Mouse (Mus musculus): Measurements from ENCODE around the gene Snx18. TPM values are rescaled to one million over a fixed set of nuclear protein-coding genes. Genes with fewer than 3 reads are reported as not detected.

Snx18 gene
- polyA plus RNA-seq (2014; fragmentation: Nextera tagmentation; extraction: Ambion mirVana), result 29.9 and 30.2 TPM in 2 replicates

- Histone ChIP-seq H3K9ac (peak within 1 kb of the TSS; percentile 91), H3K9me3 (ENCODE audit: low read depth, low read length) (no peaks in the 10 kb centered on the region), H3K4me2 (peak within 1 kb of the TSS; percentile 94), H3K36me3 (ENCODE audit: insufficient read depth) (0 out of 2 replicates have a peak, but pooled peaks cover 6% of the 10 kb centered on the region), H3K27ac (ENCODE audit: low read depth) (peak within 1 kb of the TSS; percentile 88), H3K27me3 (ENCODE audit: insufficient read depth, low read length) (no peaks in the 10 kb centered on the region), H3K4me3 (ENCODE audit: low read depth, low read length) (peak within 1 kb of the TSS; percentile 81), H3K4me1 (ENCODE audit: insufficient read depth) (peaks cover 33% of the 10 kb centered on the region)
- peak; percentile 98 for DNase-seq
- TF ChIP-seq CTCF (IDR thresholded peaks at IDR 0.05; ENCODE audit: low read depth), result peak; percentile 90
- peak; percentile 91 for ATAC-seq (ENCODE audit: insufficient read depth)
- WGBS, result under 1% methylated on average over 119 of the region's 119 CpGs
Observed at GRCm38 (mm10) chr13:113617891-113618823, at the start of gene Snx18. TSS of gene Snx18 (minus strand) at chr13:113618564.

GRCm38 (mm10) chr13:113663883-113664282 is 45.5 kb upstream of the Snx18 start:
- no peak overlapping the region for H3K27ac ChIP-seq (ENCODE audit: low read depth)
- H3K4me3 ChIP-seq (ENCODE audit: low read depth, low read length), result no peak overlapping the region
- H3K4me2 ChIP-seq, result no peak overlapping the region
- no peak for TF ChIP-seq CTCF (IDR thresholded peaks at IDR 0.05; ENCODE audit: low read depth)
- no peaks in the 10 kb centered on the region for H3K9me3 ChIP-seq (ENCODE audit: low read depth, low read length)
- H3K36me3 ChIP-seq (ENCODE audit: insufficient read depth), result no peaks in the 10 kb centered on the region
- 69% methylated on average over 7 of the region's 7 CpGs for WGBS
- DNase-seq (no peak), ATAC-seq (ENCODE audit: insufficient read depth) (no peak)
- H3K9ac ChIP-seq, result no peak overlapping the region
- no peaks in the 10 kb centered on the region for H3K4me1 ChIP-seq (ENCODE audit: insufficient read depth)
- no peaks in the 10 kb centered on the region for H3K27me3 ChIP-seq (ENCODE audit: insufficient read depth, low read length)

- DNase-seq (peak; percentile 35), ATAC-seq (ENCODE audit: insufficient read depth) (peak; percentile 54; the same call in 1 of the 2 replicates)
- no peaks in the 10 kb centered on the region for H3K9me3 ChIP-seq (ENCODE audit: low read depth, low read length)
- no peaks in the 10 kb centered on the region for H3K4me1 ChIP-seq (ENCODE audit: insufficient read depth)
- WGBS, result 60% methylated on average over 28 of the region's 28 CpGs
- no peak for TF ChIP-seq CTCF (IDR thresholded peaks at IDR 0.05; ENCODE audit: low read depth)
- no peak within 1 kb of the TSS for H3K4me2 ChIP-seq
- no peaks in the 10 kb centered on the region for H3K27me3 ChIP-seq (ENCODE audit: insufficient read depth, low read length)
- no peaks in the 10 kb centered on the region for H3K36me3 ChIP-seq (ENCODE audit: insufficient read depth)
- H3K4me3 ChIP-seq (ENCODE audit: low read depth, low read length), result no peak within 1 kb of the TSS
- no peak within 1 kb of the TSS for H3K9ac ChIP-seq
- H3K27ac ChIP-seq (ENCODE audit: low read depth), result no peak within 1 kb of the TSS
Observed at GRCm38 (mm10) chr13:113663151-113663779, 44.9 kb upstream of the Snx18 start, which contains the start of gene Hspb3. TSS of gene Hspb3 (minus strand) at chr13:113663676.

DNA sequence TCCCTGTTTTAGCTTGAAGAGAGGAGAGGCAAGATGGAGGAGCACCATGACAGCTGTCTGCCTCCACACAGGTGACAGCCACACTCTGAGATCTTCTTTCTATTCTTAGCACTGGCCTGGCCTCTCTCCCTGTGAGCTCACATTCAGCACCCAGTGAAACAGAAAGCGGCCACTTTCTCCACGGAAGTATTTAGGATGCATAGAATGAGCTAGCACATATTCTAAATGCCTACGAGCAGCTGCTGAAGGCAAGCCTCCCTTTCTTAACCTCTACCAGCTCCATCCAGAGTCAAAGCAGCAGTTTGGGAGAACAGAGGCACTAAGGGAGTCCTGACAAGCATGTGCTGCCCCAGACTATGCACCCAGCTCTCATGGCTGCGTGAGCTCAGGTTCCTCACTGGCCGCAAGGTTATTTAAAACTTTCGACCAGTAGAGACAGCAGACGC is 43.5 kb upstream of the Snx18 start:
- no peaks in the 10 kb centered on the region for H3K9me3 ChIP-seq (ENCODE audit: low read depth, low read length)
- no peak overlapping the region for H3K27ac ChIP-seq (ENCODE audit: low read depth)
- no peaks in the 10 kb centered on the region for H3K4me1 ChIP-seq (ENCODE audit: insufficient read depth)
- no peaks in the 10 kb centered on the region for H3K27me3 ChIP-seq (ENCODE audit: insufficient read depth, low read length)
- no peak overlapping the region for H3K4me2 ChIP-seq
- H3K9ac ChIP-seq, result peak overlapping the region; percentile 9; the same call in 1 of the 2 replicates
- no peak for DNase-seq
- 61% methylated on average over 7 of the region's 7 CpGs for WGBS
- ATAC-seq (ENCODE audit: insufficient read depth), result no peak
- no peak overlapping the region for H3K4me3 ChIP-seq (ENCODE audit: low read depth, low read length)
- H3K36me3 ChIP-seq (ENCODE audit: insufficient read depth), result no peaks in the 10 kb centered on the region
- no peak for TF ChIP-seq CTCF (IDR thresholded peaks at IDR 0.05; ENCODE audit: low read depth)

DNA sequence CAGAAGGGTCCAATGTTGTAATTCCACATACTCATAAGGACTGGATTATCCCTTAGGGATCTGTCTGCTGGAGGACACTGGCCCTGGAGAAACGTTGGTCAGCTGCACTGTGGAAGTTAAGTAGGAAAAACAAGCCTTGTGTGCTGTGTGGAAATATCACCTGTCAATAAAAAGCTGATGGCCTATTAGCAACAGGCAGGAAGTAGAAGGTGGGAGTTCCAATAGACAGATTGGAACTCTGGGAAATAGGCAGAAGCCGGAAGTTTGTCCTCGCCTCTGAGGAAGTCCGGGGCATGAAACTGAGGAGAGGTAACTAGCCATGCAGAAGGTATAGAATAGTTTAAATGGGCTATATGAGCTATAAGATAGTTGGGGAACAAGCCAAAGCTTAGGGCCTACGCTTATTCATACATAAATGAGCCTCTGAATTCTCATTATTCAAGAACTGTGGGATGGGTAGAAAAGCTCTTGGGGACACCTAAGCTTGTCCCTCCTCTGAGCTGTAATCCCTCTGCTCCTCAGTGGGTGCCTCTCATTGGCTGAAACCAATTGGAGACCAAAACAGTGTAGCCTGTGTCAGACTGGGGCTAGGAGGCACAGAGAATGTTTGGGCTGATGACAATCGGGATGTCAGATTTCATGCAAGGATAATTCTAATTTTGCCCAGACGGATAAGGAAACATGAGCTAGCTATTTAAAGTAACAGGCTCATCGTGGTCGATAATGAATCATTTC is 42.4 kb upstream of the Snx18 start:
- Histone ChIP-seq H3K36me3 (ENCODE audit: insufficient read depth) (no peaks in the 10 kb centered on the region), H3K4me1 (ENCODE audit: insufficient read depth) (no peaks in the 10 kb centered on the region), H3K27ac (ENCODE audit: low read depth) (no peak overlapping the region), H3K27me3 (ENCODE audit: insufficient read depth, low read length) (no peaks in the 10 kb centered on the region), H3K9ac (no peak overlapping the region), H3K4me2 (no peak overlapping the region), H3K9me3 (ENCODE audit: low read depth, low read length) (no peaks in the 10 kb centered on the region), H3K4me3 (ENCODE audit: low read depth, low read length) (no peak overlapping the region)
- TF ChIP-seq CTCF (IDR thresholded peaks at IDR 0.05; ENCODE audit: low read depth), result no peak
- DNase-seq (no peak), ATAC-seq (ENCODE audit: insufficient read depth) (no peak)
- WGBS, result 79% methylated on average over 9 of the region's 9 CpGs

DNA sequence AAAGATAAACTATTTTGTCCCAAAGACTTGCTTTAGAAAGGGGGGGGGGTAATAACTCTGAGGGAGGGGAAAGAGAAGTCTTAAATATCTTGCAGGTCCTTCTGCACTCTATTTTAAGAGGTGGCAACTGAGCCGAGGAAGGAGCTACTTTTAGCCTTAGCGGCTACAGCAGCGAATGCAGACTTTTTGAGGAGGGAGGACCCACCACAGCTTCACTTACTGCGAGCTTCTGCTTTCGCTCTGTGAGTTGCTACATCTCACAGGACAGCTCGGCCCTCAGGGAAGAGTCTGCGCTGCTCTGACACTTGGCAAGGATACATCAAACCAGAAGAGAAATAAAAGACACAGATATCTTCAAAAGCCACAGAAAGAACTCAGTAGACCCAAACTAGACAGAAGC is 38.8 kb upstream of the Snx18 start:
- no peak overlapping the region for H3K27ac ChIP-seq (ENCODE audit: low read depth)
- H3K4me2 ChIP-seq, result no peak overlapping the region
- ATAC-seq (ENCODE audit: insufficient read depth) (no peak), DNase-seq (no peak)
- H3K9ac ChIP-seq, result no peak overlapping the region
- no peak overlapping the region for H3K4me3 ChIP-seq (ENCODE audit: low read depth, low read length)
- TF ChIP-seq CTCF (IDR thresholded peaks at IDR 0.05; ENCODE audit: low read depth), result no peak
- H3K9me3 ChIP-seq (ENCODE audit: low read depth, low read length), result no peaks in the 10 kb centered on the region
- 78% methylated on average over 7 of the region's 7 CpGs for WGBS
- no peaks in the 10 kb centered on the region for H3K36me3 ChIP-seq (ENCODE audit: insufficient read depth)
- H3K27me3 ChIP-seq (ENCODE audit: insufficient read depth, low read length), result no peaks in the 10 kb centered on the region
- no peaks in the 10 kb centered on the region for H3K4me1 ChIP-seq (ENCODE audit: insufficient read depth)
